9 mouse cellular contexts compared by ENCODE assay signal in genomic region chr9:50451456-50452218, GRCm38 (mm10). TPM values are rescaled to one million over a fixed set of nuclear protein-coding genes. Genes with fewer than 3 reads are reported as not detected.
DNase-seq lines count a peak whose midpoint lies in the region; ATAC-seq and TF ChIP-seq lines count a peak whose summit lies in the region.
"Had no signal": no experiment of that assay in that cellular context is flagged by ENCODE, and none has a peak within 500 bp of the region (broad histone marks: within the 10 kb centered on the region; RNA-seq: fewer than 3 reads in every experiment).

No protein-coding gene starts in this region.

- peak overlapping the region; percentile 47; the same call in 1 of the 2 replicates for H3K9ac ChIP-seq in heart, embryonic 12.5 days
- H3K9ac ChIP-seq in forebrain, embryonic 16.5 days (replicated peaks; ENCODE audit: low read depth, low read length), result peak overlapping the region; percentile 39
- peak overlapping the region; percentile 34; the same call in 1 of the 2 replicates for H3K9ac ChIP-seq in midbrain, postnatal 0 days (replicated peaks; ENCODE audit: low read length, poor library complexity, severe bottlenecking)

- H3K4me2 ChIP-seq in heart, embryonic 12.5 days, result peak overlapping the region; percentile 56
- H3K4me2 ChIP-seq in forebrain, embryonic 16.5 days (ENCODE audit: low read length), result peak overlapping the region; percentile 47
- H3K4me2 ChIP-seq in midbrain, postnatal 0 days (ENCODE audit: low read depth, low read length, poor library complexity, severe bottlenecking), result peak overlapping the region; percentile 37

- H3K27me3 ChIP-seq in heart, embryonic 12.5 days (replicated peaks), result 0 out of 2 replicates have a peak, but pooled peaks cover 2% of the 10 kb centered on the region
- no peaks in the 10 kb centered on the region for H3K27me3 ChIP-seq in forebrain, embryonic 16.5 days (replicated peaks; ENCODE audit: control insufficient read depth, insufficient read depth, low read length)
- H3K27me3 ChIP-seq in midbrain, postnatal 0 days (ENCODE audit: insufficient read depth, low read length), result no peaks in the 10 kb centered on the region

- TF ChIP-seq CTCF in brain, embryonic 14.5 days (IDR thresholded peaks at IDR 0.05; ENCODE audit: borderline replicate concordance, extremely low read depth, insufficient read depth, insufficient read length), result no peak
- TF ChIP-seq CTCF in midbrain, postnatal 0 days (IDR thresholded peaks at IDR 0.05), result no peak

- no peak for DNase-seq in heart, postnatal 10 days
- DNase-seq in brain, embryonic 14.5 days (ENCODE audit: low read depth), result peak; percentile 90
- DNase-seq in left cerebral cortex, postnatal 14 days (ENCODE audit: low spot score in 2 of 2), result peak; percentile 57 to 60
- DNase-seq in midbrain, postnatal 0 days (ENCODE audit: low spot score), result peak; percentile 89
- DNase-seq in yolk sac, embryonic 10.5 days (ENCODE audit: low spot score), result no peak
- DNase-seq in kidney, adult 8-10 months, result no peak

- H3K27ac ChIP-seq in heart, embryonic 12.5 days (ENCODE audit: poor library complexity, severe bottlenecking), result no peak overlapping the region
- peak overlapping the region; percentile 88 for H3K27ac ChIP-seq in forebrain, embryonic 16.5 days (ENCODE audit: low read length)
- H3K27ac ChIP-seq in midbrain, postnatal 0 days (ENCODE audit: low read depth, low read length), result peak overlapping the region; percentile 68

- H3K4me3 ChIP-seq in heart, embryonic 12.5 days, result 0 out of 2 replicates have a peak overlapping the region, but pooled peaks have one; percentile 4
- peak overlapping the region; percentile 21 for H3K4me3 ChIP-seq in forebrain, embryonic 16.5 days (replicated peaks; ENCODE audit: low read length)
- peak overlapping the region; percentile 18 for H3K4me3 ChIP-seq in midbrain, postnatal 0 days (ENCODE audit: low read depth, low read length)

- 0 out of 2 replicates have a peak, but pooled peaks have one; percentile 22 for ATAC-seq in heart, embryonic 12.5 days (ENCODE audit: insufficient number of reproducible peaks, low FRiP score)
- peak; percentile 92 for ATAC-seq in forebrain, embryonic 16.5 days
- peak; percentile 65 for ATAC-seq in midbrain, postnatal 0 days (ENCODE audit: low FRiP score)

- no peaks in the 10 kb centered on the region for H3K36me3 ChIP-seq in heart, embryonic 12.5 days
- H3K36me3 ChIP-seq in forebrain, embryonic 16.5 days (ENCODE audit: control insufficient read depth, insufficient read depth), result no peaks in the 10 kb centered on the region
- H3K36me3 ChIP-seq in midbrain, postnatal 0 days (ENCODE audit: insufficient read depth, low read length), result no peaks in the 10 kb centered on the region
- H3K36me3 ChIP-seq: G1E had no signal

- H3K4me1 ChIP-seq in heart, embryonic 12.5 days (replicated peaks), result 0 out of 2 replicates have a peak, but pooled peaks cover 6% of the 10 kb centered on the region
- peaks cover 12% of the 10 kb centered on the region for H3K4me1 ChIP-seq in forebrain, embryonic 16.5 days (replicated peaks; ENCODE audit: control insufficient read depth, insufficient read depth, low read length)
- no peaks in the 10 kb centered on the region for H3K4me1 ChIP-seq in midbrain, postnatal 0 days (ENCODE audit: insufficient read depth, low read length)

- no peak for TF ChIP-seq POLR2A in brain, embryonic 14.5 days (IDR thresholded peaks at IDR 0.05; ENCODE audit: borderline replicate concordance, extremely low read depth, insufficient read depth, insufficient read length, poor library complexity, severe bottlenecking)

- intact Hi-C loops in heart, postnatal 10 days (cut with DNase I), result loop anchor here (2.0 kb wide), 1 partner anchor 77 kb away; the partner anchor contains the start of gene Pts
- intact Hi-C loops in left cerebral cortex, postnatal 14 days (cut with DNase I), result loop anchor here (10.0 kb wide), 1 partner anchor 143 kb away; no protein-coding TSS in a partner anchor

- H3K9me3 ChIP-seq in heart, embryonic 12.5 days (replicated peaks), result no peaks in the 10 kb centered on the region
- H3K9me3 ChIP-seq in forebrain, embryonic 16.5 days (ENCODE audit: control insufficient read depth, low read length), result no peaks in the 10 kb centered on the region
- no peaks in the 10 kb centered on the region for H3K9me3 ChIP-seq in midbrain, postnatal 0 days (ENCODE audit: low read length)
- H3K9me3 ChIP-seq: G1E had no signal

- 52% methylated on average over 9 of the region's 9 CpGs for WGBS in heart, embryonic 12.5 days
- WGBS in forebrain, embryonic 16.5 days, result 34% methylated on average over 9 of the region's 9 CpGs
- 28% methylated on average over 9 of the region's 9 CpGs for WGBS in midbrain, postnatal 0 days

RNA-seq across cellular contexts. Expression of gene Plet1, which starts 42.7 kb away (rescaled TPM):
- polyA plus RNA-seq in heart, embryonic 12.5 days (2016; fragmentation: Nextera tagmentation; extraction: Ambion mirVana), result 0.44 and 0.46 TPM in 2 replicates
- total RNA-seq in heart, postnatal 10 days (2021), result 1 to 10 TPM; 1.2 to 2.6 TPM
- polyA plus RNA-seq in brain, embryonic 14.5 days (2012; rRNA removed), result 0.38 and 0.51 TPM in 2 replicates
- 0.22 and 0.44 TPM in 2 replicates for polyA plus RNA-seq in forebrain, embryonic 16.5 days (2015; fragmentation: Nextera tagmentation; extraction: Ambion mirVana)
- total RNA-seq in left cerebral cortex, postnatal 14 days (2021), result not detected
- total RNA-seq in midbrain, postnatal 0 days (2014; rRNA removed), result 0.33 TPM in 1 of 2 replicates, not detected in the other
- polyA plus RNA-seq in midbrain, postnatal 0 days (2015; fragmentation: Nextera tagmentation; extraction: Ambion mirVana), result 0.52 and 0.80 TPM in 2 replicates
- total RNA-seq: G1E had no signal

Comparison
In these comparisons a context has a peak if more than half of its experiments do, and no peak if none do; other contexts are left out.
1. ATAC-seq: peak in every context shown above with its lines; median percentile 92 in forebrain, embryonic 16.5 days; 65 in midbrain, postnatal 0 days; 22 in heart, embryonic 12.5 days.
2. DNase-seq: peak in brain, embryonic 14.5 days (single experiment), left cerebral cortex, postnatal 14 days (2 of 2) and midbrain, postnatal 0 days (single experiment); none in heart, postnatal 10 days (0 of 2), yolk sac, embryonic 10.5 days (single experiment) and kidney, adult 8-10 months (0 of 2).
3. Peak in every context shown above with its lines, with median percentiles within 50 percentile points of each other: H3K4me2 ChIP-seq, H3K4me3 ChIP-seq and H3K9ac ChIP-seq.